Mouse (Mus musculus) heart, adult 8-10 months (tissue): ENCODE measurements around the gene Slc25a47. TPM values are rescaled to one million over a fixed set of nuclear protein-coding genes. Genes with fewer than 3 reads are reported as not detected.

Source experiments
- DNase-seq: peaks from one replicate; pipeline ENCODE4 v3.0.0; 2022; ENCODE audit warnings: low spot score
- total RNA-seq, 4 experiments: library from RNA; stranded (reverse); gene quantifications; 2 replicates each; pipeline ENCODE4 v1.2.4; 2022

Gene Slc25a47
- 1 to 10 TPM; 6.9 to 7.6 (median 7.3) TPM for total RNA-seq

GRCm38 (mm10) chr12:108835840-108836409, at the start of gene Slc25a47, which contains the start of gene Slc25a29:
Gene Slc25a47, plus strand, starts transcription at chr12:108836046.
Gene Slc25a29, minus strand, starts transcription at chr12:108835883.
- DNase-seq = peak; percentile 95

DNA sequence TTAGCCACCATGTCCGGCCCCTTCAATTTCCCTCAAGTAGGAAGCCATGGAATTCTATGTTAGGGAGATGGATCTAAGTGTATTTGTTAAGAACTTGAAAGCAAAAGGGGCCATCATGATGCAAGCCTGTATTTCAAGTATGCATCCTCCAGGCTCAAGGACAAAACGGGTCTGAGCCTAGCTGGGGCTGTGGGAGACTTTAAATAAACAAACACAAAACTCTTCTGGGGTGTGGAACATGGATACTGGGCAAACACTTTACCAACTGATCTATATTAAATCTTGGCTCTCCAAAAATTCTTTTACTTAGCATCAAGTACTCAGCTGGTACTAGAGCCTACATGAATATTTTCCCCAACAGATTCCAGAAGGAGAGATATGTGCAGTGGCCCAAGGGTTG, 48.5 kb upstream of the Slc25a47 start:
- no peak for DNase-seq

- DNase-seq = peak; percentile 75
Observed at GRCm38 (mm10) chr12:108792152-108792545, 43.7 kb upstream of the Slc25a47 start.

- peak; percentile 95 for DNase-seq
Observed at GRCm38 (mm10) chr12:108792546-108793452, 43.0 kb upstream of the Slc25a47 start, which contains the start of gene Yy1. Gene Yy1, plus strand, starts transcription at chr12:108792973.

- DNase-seq = no peak
Observed at GRCm38 (mm10) chr12:108793453-108793941, 42.3 kb upstream of the Slc25a47 start.

GRCm38 (mm10) chr12:108794078-108794711, 41.7 kb upstream of the Slc25a47 start:
- DNase-seq = peak; percentile 51

DNA sequence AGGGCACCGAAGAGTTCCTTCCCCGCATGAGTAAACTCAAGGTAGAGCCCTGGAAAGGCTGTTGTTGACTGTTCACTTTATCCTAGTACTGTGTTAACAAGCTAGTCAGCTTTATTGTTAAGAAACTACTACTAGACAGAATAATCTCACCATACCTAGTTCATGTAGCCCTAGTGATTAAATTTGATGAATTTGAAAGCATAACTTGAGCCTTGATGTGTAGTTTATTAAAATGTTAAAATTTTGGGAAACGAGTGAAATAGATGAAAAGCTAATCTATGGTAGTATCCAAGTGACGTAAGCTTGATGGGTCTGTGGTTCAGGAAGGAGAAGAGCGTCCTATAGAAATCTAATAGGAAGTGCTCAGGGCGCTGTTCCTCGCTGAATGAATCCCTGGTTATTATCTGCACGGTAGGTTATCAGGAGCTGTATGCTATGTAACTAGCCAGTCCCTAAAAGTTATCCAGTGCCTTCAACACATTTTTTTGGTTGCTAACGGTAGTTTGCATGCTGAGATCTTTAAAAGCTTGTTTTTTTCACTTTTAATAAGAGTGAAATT, 40.8 kb upstream of the Slc25a47 start:
- no peak for DNase-seq

- DNase-seq = no peak
Observed at GRCm38 (mm10) chr12:108801613-108802012, 34.2 kb upstream of the Slc25a47 start.

GRCm38 (mm10) chr12:108804388-108804787, 31.5 kb upstream of the Slc25a47 start:
- DNase-seq = no peak

DNA sequence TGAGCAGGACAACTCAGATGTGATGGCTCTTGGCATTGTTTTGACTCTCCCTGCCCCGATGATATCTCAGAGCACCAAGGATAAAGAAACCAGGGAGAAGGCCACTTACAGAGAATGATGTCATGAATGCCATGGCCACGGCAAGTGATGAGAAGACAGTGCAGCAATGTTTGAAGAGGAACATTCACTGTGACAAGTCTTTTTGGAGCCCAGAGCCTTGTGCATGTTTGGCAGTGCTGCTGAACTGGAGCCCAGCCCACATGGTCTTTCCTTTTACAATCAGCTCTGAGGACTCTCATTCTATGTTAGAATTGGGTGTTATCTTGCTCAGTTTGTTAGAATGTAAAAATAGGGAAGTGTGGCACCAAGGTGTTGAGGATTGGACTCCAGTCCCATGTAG, 27.4 kb upstream of the Slc25a47 start:
- no peak for DNase-seq

DNA sequence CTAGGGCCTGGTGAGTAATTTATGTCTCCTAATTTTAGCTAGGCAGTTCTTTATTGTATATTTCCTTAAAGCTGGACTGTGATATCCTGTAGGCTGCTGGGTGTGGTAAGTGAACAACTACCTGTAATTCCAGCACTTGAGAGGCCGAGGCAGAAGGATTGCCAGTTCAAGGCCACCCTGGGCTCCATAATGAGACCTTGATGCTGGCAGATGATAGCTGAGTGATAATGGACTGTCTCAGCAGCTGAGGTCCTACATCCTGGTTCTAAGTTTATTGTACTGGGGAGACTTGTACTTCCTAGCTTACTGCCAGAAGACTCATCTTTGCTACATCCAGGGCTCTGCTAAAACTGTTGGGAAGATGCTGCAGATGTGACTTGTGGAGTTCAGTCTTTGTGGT, 26.1 kb upstream of the Slc25a47 start:
- no peak for DNase-seq

- no peak for DNase-seq
Observed at GRCm38 (mm10) chr12:108810309-108810708, 25.5 kb upstream of the Slc25a47 start.

- DNase-seq = no peak
Observed at GRCm38 (mm10) chr12:108811133-108811532, 24.7 kb upstream of the Slc25a47 start.

- no peak for DNase-seq
Observed at GRCm38 (mm10) chr12:108812463-108812862, 23.4 kb upstream of the Slc25a47 start.

DNA sequence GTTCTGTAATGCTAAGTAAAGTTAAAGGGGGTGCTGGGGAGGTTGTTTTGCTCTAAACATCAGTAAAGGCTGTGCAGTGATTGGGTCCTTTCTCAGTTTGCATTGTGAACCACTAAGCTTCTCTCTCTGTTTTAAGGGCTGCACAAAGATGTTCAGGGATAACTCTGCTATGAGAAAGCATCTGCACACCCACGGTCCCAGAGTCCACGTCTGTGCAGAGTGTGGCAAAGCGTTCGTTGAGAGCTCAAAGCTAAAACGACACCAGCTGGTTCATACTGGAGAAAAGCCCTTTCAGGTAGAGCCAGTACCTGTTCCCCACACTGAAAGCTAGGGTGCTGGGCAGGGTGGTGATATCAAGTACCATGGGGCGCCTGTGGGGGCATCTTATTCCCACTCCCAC, 21.4 kb upstream of the Slc25a47 start:
- DNase-seq = no peak

GRCm38 (mm10) chr12:108816569-108816968, 19.3 kb upstream of the Slc25a47 start:
- no peak for DNase-seq

- DNase-seq = no peak
Observed at GRCm38 (mm10) chr12:108820461-108820860, 15.4 kb upstream of the Slc25a47 start.

DNA sequence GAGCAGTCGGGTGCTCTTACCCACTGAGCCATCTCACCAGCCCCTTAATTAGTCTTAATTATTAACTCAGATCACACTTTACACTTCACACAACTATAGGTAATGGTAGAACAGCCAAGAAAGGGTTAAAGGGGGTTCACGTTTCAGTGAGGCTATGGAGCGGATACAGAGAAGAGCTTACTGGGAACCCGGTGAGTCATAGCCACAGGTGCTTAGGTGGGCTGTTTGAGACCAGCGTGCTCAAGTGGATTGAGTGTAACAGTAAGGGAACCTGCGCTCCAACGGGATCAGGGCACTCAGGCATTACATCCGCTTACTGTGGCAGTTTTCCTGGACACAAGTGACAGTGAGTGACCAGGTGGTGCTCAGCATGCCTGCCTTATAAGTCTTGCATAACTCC, 12.8 kb upstream of the Slc25a47 start:
- DNase-seq = no peak

GRCm38 (mm10) chr12:108824225-108824874, 11.5 kb upstream of the Slc25a47 start:
- DNase-seq = no peak

DNA sequence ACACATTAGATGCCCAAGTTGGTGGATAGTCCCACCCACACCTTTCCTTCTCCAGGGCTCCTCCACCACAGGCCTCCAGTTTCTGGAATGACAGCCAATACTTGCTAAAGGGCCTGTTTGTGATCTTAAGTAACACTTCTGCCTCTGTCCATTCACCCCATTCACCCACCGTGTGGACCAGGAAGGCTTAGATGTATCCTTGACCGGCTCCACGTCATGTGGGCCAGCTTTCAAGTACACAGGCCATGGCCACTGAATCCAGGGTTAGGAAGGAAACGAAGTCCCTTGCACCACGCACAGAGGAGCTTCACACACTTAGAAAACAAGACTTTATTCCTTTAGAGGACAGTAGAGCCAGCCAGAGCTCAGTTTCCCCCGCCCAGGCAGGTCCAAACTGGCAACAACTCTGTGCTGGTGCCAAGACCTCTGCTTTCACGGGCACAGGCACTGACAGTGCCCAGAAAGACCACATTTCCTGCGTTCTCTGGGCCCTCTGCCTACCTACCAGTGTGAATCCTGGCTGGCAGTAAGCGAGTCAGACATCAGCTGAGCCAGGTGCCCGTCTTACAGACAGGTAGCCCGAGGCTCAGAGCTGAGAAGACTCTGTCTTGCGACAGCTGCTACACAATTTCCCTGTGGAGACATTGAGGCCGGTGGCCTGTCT, 10.2 kb upstream of the Slc25a47 start:
- DNase-seq = no peak
